Mouse (Mus musculus) G1E (cell line): ENCODE data around the gene Tmem160.

ENCODE experiments used
- CTCF ChIP-seq: IDR thresholded peaks from 2 replicates; pipeline ENCODE4 v1.5.1; 2012; ENCODE audit warnings: low read depth, low read length, inconsistent platforms, mixed read lengths
- GATA1 ChIP-seq: IDR thresholded peaks from 2 replicates; pipeline ENCODE4 v1.6.1; 2012; ENCODE audit warnings: borderline replicate concordance, low read length, inconsistent platforms, mixed read lengths
- TAL1 ChIP-seq: conservative IDR thresholded peaks from 2 replicates; pipeline ENCODE4 v1.6.1; 2012; ENCODE audit warnings: low read depth, low read length, inconsistent platforms, mixed read lengths

DNA sequence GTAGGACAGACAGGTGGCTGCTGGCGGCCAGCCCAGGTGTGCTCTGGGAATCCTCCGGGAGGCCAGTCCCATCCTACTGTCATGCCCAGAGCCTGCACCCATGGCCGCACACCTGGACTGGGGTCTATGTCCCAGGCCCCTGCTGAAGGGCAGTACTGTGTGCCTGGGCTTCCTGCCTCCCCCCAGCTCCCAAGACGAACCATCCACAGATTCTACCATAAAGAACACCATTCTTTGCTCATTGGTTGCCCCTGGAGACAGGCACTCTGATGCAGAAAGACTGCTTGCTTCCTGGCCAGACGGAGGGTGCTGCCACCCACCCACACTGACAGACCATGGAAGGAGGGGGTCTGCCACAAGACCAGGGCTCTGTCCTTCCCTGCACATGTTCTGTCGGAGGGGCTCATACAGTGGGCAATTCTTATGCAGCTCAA lies 47.1 kb downstream of the Tmem160 start:
- TF ChIP-seq CTCF (no peak), GATA1 (no peak), TAL1 (no peak)
